Mouse (Mus musculus) spleen, embryonic (tissue): ENCODE data around the gene Lsg1.

Experiments used
- CTCF ChIA-PET: fragments of 350-600 bp; sonication (Branson Sonifier 250); formaldehyde crosslinking; loops from one replicate; lab custom pipeline; 2022; lab: Charles Lee

Lsg1 gene

GRCm38 (mm10) chr16:30554109-30554508, 33.3 kb downstream of the Lsg1 start:
- CTCF ChIA-PET: no interaction called here

GRCm38 (mm10) chr16:30552621-30553338, 34.6 kb downstream of the Lsg1 start:
- CTCF ChIA-PET: interaction anchor here (0.6 kb wide), 1 partner anchor 13 kb away, joined by 8 read pairs; no protein-coding TSS in a partner anchor

- CTCF ChIA-PET: interaction anchor here (1.4 kb wide), 1 partner anchor 23 kb away, joined by 3 read pairs; no protein-coding TSS in a partner anchor
Measured at GRCm38 (mm10) chr16:30550748-30551192, 36.6 kb downstream of the Lsg1 start, which contains the start of gene Tmem44. Tmem44 (minus strand) TSS chr16:30550842.

GRCm38 (mm10) chr16:30549966-30550747, 37.2 kb downstream of the Lsg1 start:
- CTCF ChIA-PET: interaction anchor here (0.6 to 1.4 kb wide), 2 partner anchors 24 to 1008 kb away, joined by 3 to 7 read pairs; no protein-coding TSS in a partner anchor

- CTCF ChIA-PET: interaction anchor here (0.6 to 1.4 kb wide), 2 partner anchors 24 to 1009 kb away, joined by 3 to 7 read pairs; no protein-coding TSS in a partner anchor
Measured at GRCm38 (mm10) chr16:30549516-30549915, 37.9 kb downstream of the Lsg1 start.

- CTCF ChIA-PET: interaction anchor here (0.5 kb wide), 1 partner anchor 260 kb away, joined by 3 read pairs; no protein-coding TSS in a partner anchor
Measured at GRCm38 (mm10) chr16:30548291-30548690, 39.1 kb downstream of the Lsg1 start.

GRCm38 (mm10) chr16:30544693-30545092, 42.7 kb downstream of the Lsg1 start:
- CTCF ChIA-PET: interaction anchor here (0.7 kb wide), 1 partner anchor 40 kb away, joined by 10 read pairs; no protein-coding TSS in a partner anchor

- CTCF ChIA-PET: no interaction called here
Measured at GRCm38 (mm10) chr16:30543386-30543785, 44.0 kb downstream of the Lsg1 start.

- CTCF ChIA-PET: no interaction called here
Measured at GRCm38 (mm10) chr16:30542826-30543225, 44.6 kb downstream of the Lsg1 start.

- CTCF ChIA-PET: interaction anchor here (0.6 kb wide), 2 partner anchors 12 to 50 kb away, joined by 3 to 8 read pairs; no protein-coding TSS in a partner anchor
Measured at GRCm38 (mm10) chr16:30540107-30541001, 47.0 kb downstream of the Lsg1 start.

GRCm38 (mm10) chr16:30539433-30539832, 48.0 kb downstream of the Lsg1 start:
- CTCF ChIA-PET: no interaction called here

GRCm38 (mm10) chr16:30535075-30535474, 52.3 kb downstream of the Lsg1 start:
- CTCF ChIA-PET: interaction anchor here (0.6 kb wide), 1 partner anchor 67 kb away, joined by 13 read pairs; no protein-coding TSS in a partner anchor

GRCm38 (mm10) chr16:30533592-30533991, 53.8 kb downstream of the Lsg1 start:
- CTCF ChIA-PET: no interaction called here

- CTCF ChIA-PET: no interaction called here
Measured at GRCm38 (mm10) chr16:30532929-30533328, 54.5 kb downstream of the Lsg1 start.

- CTCF ChIA-PET: interaction anchor here (0.7 kb wide), 1 partner anchor 182 kb away, joined by 3 read pairs; no protein-coding TSS in a partner anchor
Measured at GRCm38 (mm10) chr16:30531761-30532406, 55.5 kb downstream of the Lsg1 start.

- CTCF ChIA-PET: interaction anchor here (0.6 to 0.7 kb wide), 2 partner anchors 141 to 665 kb away, joined by 3 to 6 read pairs; no protein-coding TSS in a partner anchor
Measured at GRCm38 (mm10) chr16:30530815-30531214, 56.6 kb downstream of the Lsg1 start.

GRCm38 (mm10) chr16:30528386-30528785, 59.0 kb downstream of the Lsg1 start:
- CTCF ChIA-PET: no interaction called here

- CTCF ChIA-PET: interaction anchor here (0.5 to 0.7 kb wide), 2 partner anchors 75 to 1120 kb away, joined by 4 to 5 read pairs; no protein-coding TSS in a partner anchor
Measured at GRCm38 (mm10) chr16:30527889-30528288, 59.5 kb downstream of the Lsg1 start.

- CTCF ChIA-PET: no interaction called here
Measured at GRCm38 (mm10) chr16:30525756-30526155, 61.6 kb downstream of the Lsg1 start.

- CTCF ChIA-PET: no interaction called here
Measured at GRCm38 (mm10) chr16:30524481-30524880, 62.9 kb downstream of the Lsg1 start.
